Mouse (Mus musculus): ENCODE measurements around the gene Pcgf2.
A peak's percentile ranks its signal among the peaks of the same experiment; 100 is the strongest.
"Not testable (repeated sequence)": the region's sequence is repeated elsewhere in the genome, so short reads cannot be mapped to it uniquely, and the experiment has no call there.

Pcgf2 gene

GRCm38 (mm10) chr11:97664771-97665240 is 35.5 kb downstream of the Pcgf2 start:
- DNase-seq: no peak

DNA sequence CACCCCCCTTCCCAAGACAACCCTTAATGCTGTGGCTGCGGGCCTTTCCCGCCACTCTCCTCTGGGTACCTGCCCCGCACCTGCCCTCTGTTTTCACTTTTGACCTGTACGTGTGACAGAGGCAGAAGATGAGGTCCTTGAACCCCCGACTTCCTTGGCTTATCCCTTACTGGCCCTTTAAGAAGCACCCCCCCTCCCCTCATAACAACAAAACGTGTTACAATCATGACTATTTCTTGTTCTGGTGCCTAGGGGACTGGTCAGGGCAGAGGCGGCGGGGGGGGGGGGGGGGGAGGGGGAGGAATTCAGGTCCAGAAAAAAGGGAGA is 36.0 kb downstream of the Pcgf2 start:
- no peak for DNase-seq

DNA sequence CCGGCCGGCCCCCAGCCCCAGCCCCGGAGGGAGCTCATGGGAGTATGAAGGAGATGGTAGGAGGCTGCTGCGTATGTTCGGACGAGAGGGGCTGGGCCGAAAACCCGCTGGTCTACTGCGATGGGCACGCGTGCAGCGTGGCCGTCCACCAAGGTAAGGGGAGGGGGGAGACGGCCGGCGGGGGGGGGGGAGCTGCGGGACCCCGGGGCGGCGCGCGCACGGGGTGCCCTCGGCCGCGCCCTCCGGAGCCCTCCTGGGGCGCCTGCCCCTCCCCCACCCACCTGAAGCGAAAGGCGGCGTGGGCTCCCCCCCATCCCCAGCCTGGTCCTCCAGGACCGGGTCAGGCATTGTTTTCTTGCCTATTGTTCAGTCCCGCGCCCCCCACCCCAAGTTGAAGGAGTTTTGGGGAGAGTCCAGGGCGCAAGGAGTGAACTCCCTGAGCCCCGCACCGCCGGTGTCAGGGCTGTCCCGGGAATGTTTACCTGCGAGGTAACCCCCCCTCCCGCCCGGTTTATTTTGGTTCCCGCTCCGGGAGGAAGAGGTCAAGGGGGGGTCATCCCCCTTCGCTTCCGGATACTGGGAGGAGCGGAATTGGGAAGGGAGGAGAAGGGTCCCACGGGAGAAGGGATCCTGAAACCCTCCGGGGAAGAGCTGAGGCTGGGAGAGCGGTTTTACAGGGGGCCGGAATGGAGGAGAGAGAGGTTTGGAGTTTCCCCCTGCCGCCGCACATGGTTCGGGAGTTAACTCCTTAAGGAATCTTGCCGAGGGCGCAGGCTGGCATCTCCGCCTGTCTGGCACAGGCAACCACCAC is 36.6 kb downstream of the Pcgf2 start:
- DNase-seq: peak; percentile 63

- DNase-seq: peak; percentile 93
These were observed 37.3 kb downstream of the Pcgf2 start, which contains the start of gene Mllt6 for GRCm38 (mm10) chr11:97662893-97663527. TSS of gene Mllt6 (plus strand) at chr11:97663414.

GRCm38 (mm10) chr11:97662207-97662892 is 37.9 kb downstream of the Pcgf2 start:
- DNase-seq: no peak

- peak; percentile 77 for DNase-seq
These were observed 38.6 kb downstream of the Pcgf2 start for GRCm38 (mm10) chr11:97661648-97662133.

- DNase-seq: no peak
These were observed 39.3 kb downstream of the Pcgf2 start for GRCm38 (mm10) chr11:97660734-97661647.

DNA sequence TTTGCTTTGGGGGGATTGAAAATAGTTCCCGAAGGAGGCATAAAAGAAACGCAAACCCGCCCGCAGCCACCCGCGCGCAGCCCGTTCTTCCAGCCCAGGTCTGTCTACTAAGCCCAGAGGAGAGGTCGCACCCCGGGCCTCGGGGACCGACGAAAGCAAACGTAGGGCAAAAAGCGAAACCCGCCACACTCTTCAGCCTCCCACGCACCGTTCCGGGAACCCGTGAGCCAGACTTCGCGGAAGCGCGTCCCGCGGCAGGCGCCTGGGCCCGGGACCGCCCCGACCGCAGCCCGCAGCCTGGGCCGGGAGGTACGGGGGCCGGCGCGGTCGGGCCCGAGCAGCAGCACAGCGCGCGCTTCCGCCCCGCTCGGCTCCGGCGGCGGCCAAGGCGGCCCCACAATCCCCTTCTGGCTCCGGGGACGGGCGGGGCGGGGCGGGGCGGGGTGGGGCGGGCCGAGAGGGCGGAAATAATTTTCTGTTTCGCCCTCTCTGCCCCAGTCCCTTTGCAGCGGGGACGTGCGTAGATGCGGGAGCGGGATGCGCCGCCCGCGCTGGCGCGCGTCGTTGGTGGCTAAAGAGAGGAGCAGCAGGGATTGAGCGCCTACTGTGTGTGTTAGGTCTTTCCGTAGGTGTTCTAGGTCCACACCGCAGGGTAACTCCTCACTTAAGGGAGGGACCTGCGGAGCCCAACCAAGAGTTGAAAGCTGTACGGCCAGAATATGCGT is 40.1 kb downstream of the Pcgf2 start:
- DNase-seq: peak; percentile 89

- no peak for DNase-seq
These were observed 40.9 kb downstream of the Pcgf2 start for GRCm38 (mm10) chr11:97659267-97659989.

- no peak for DNase-seq
These were observed 41.5 kb downstream of the Pcgf2 start for GRCm38 (mm10) chr11:97658751-97659266.

DNA sequence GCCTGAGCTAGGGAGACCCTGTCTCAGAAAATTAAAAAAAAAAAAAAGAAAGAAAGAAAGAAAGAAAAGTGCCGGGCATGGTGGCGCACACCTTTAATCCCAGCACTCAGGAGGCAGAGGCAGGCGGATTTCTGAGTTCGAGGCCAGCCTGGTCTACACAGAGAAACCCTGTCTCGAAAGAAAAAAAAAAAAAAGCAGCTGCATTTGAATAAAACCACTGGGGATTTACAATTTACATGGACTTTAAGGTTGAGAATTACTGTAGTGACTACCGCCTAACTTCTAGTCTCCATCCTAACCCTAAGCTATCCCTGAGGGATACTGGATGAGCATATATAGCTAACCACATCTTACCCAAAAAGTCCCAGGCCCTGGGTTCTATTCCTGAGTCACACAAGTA is 42.3 kb downstream of the Pcgf2 start:
- DNase-seq: not testable (repeated sequence)

DNA sequence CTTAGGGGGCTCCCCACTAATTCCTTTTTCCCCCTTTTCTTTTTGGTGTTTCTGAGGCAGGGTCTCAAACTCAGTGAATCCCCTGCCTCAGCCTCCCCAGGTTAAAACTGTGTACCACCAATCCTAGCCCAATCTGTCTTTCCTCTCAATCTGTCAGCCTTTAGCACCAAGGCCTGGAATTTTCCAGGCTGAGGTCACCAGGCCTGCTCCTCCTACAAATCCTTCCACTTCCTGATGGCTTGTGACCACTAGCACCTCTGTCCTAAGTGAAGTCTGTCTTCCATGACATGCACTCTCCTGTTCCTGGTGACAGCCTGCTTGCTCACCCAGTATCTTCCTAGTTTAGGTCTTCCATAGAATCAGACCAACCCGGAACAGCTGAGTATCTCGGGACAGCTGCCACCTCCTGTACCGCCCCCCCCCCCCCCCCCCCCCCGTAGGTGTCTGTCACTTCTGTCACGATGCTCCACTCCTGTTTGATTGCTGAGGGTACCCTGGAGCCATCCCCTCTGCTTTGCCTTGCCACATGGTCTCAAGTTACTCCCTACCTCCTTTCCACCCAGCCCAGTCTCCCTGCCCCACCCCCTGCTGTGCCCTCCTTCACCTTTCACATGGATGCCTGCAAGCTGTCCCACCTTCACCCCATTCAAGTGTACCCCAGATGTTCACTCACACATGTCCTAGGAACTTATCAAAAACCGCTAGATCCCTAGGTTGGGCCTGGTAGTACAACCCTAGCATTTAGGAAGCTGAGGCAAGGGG is 42.9 kb downstream of the Pcgf2 start:
- DNase-seq: no peak

DNA sequence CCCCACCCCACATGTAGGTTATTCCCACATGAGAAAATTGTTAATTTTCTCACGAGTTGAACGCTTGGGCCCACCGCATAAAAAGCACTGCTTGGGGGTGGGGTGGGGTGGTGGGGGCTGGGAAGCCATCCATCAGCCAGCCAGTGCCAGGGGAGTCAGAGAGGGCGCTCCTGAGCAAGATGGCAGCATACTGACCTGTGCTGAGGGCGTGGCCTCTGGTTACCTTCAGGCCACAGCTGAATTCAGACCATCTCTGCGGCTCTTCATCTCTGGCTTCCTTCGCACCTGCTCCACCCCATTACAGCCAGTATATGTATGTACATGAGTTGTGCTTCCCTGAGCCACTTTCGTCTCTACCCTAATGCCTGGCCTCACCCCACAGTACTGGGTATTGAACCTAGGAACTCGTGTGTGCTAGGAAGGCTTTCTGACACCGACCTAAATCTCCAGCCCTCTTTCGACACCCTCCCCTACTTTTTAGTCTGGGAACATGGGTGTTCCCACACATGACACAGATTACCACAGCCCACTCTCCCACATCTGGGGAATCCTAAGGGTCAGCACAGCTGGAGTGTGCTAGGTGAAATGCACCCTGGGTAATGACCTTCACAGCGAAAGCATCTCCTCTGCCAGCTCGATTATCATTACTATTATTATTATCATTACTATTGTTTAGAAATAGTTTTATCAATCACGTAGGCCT is 43.9 kb downstream of the Pcgf2 start:
- no peak for DNase-seq

GRCm38 (mm10) chr11:97654210-97654609 is 46.1 kb downstream of the Pcgf2 start:
- DNase-seq: no peak

GRCm38 (mm10) chr11:97653376-97653775 is 46.9 kb downstream of the Pcgf2 start:
- DNase-seq: not testable (repeated sequence)

- no peak for DNase-seq
These were observed 50.0 kb downstream of the Pcgf2 start for GRCm38 (mm10) chr11:97650341-97650740.

DNA sequence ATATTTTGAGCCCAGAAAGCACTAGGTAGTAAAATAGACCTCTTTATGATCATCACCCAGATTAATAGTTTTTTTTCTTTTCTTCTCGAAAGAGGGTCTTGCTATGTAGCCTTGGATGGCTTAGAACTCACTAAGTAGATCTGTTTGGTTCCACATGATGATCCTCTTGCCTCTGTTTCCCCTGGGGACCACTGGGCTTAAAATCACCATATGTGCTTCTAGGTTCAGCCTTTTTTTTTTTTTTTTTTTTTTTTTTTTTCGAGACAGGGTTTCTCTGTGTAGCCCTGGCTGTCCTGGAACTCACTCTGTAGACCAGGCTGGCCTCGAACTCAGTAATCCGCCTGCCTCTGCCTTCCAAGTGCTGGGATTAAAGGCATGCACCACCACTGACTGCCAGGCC is 51.8 kb downstream of the Pcgf2 start:
- DNase-seq: not testable (repeated sequence)

GRCm38 (mm10) chr11:97644834-97645233 is 55.5 kb downstream of the Pcgf2 start:
- DNase-seq: peak; percentile 83

GRCm38 (mm10) chr11:97643380-97644055 is 56.8 kb downstream of the Pcgf2 start:
- DNase-seq: no peak

Measured in retina, postnatal 1 day (tissue).